14 mouse cellular contexts compared by ENCODE assay signal in genomic region chr5:124016291-124016821, GRCm38 (mm10). TPM values are rescaled to one million over a fixed set of nuclear protein-coding genes. Genes with fewer than 3 reads are reported as not detected.
DNase-seq lines count a peak whose midpoint lies in the region; ATAC-seq and TF ChIP-seq lines count a peak whose summit lies in the region.
"Had no signal": no experiment of that assay in that cellular context is flagged by ENCODE, and none has a peak within 500 bp of the region (broad histone marks: within the 10 kb centered on the region; RNA-seq: fewer than 3 reads in every experiment).

No protein-coding gene starts in this region.

- WGBS in heart, embryonic 11.5 days (ENCODE audit: insufficient replicate concordance), result 72% methylated on average over 7 of the region's 7 CpGs
- 77% methylated on average over 7 of the region's 7 CpGs for WGBS in kidney, postnatal 0 days
- 55% methylated on average over 7 of the region's 7 CpGs for WGBS in liver, embryonic 13.5 days (ENCODE audit: insufficient replicate concordance)

- no peaks in the 10 kb centered on the region for H3K9me3 ChIP-seq in heart, embryonic 11.5 days (replicated peaks; ENCODE audit: control insufficient read depth, low read length)
- no peaks in the 10 kb centered on the region for H3K9me3 ChIP-seq in kidney, postnatal 0 days (replicated peaks; ENCODE audit: low read length)
- no peaks in the 10 kb centered on the region for H3K9me3 ChIP-seq in CH12.LX (replicated peaks; ENCODE audit: low read length)
- H3K9me3 ChIP-seq in liver, embryonic 13.5 days (replicated peaks), result no peaks in the 10 kb centered on the region
- H3K9me3 ChIP-seq: limb, embryonic 12.5 days had no signal

- no peak for TF ChIP-seq EP300 in CH12.LX (IDR thresholded peaks at IDR 0.05; ENCODE audit: low read length)

- no peak for TF ChIP-seq RAD21 in CH12.LX (IDR thresholded peaks at IDR 0.05; ENCODE audit: low read depth, low read length)

- dilution Hi-C loops in CH12.LX (cut with MboI; ENCODE audit: extremely low pct_ligation_motif_present, extremely low pct_unique_long_range_greater_than_20kb, low sequenced_read_pairs), result no loop called here

- H3K4me1 ChIP-seq in heart, embryonic 11.5 days (ENCODE audit: control insufficient read depth, insufficient read depth, low read length), result peaks cover 90% of the 10 kb centered on the region
- peaks cover 47% of the 10 kb centered on the region for H3K4me1 ChIP-seq in kidney, postnatal 0 days (replicated peaks; ENCODE audit: insufficient read depth, low read length)
- peaks cover 58 to 94% of the 10 kb centered on the region in 2 experiments for H3K4me1 ChIP-seq in CH12.LX (ENCODE audit: control insufficient read depth in 1 of 2, insufficient read depth in 2 of 2)
- H3K4me1 ChIP-seq in liver, embryonic 13.5 days (replicated peaks), result peaks cover 100% of the 10 kb centered on the region

- no peak overlapping the region for H3K9ac ChIP-seq in heart, embryonic 11.5 days (ENCODE audit: low read depth, low read length)
- no peak overlapping the region for H3K9ac ChIP-seq in kidney, postnatal 0 days (ENCODE audit: low read depth, low read length)
- no peak overlapping the region for H3K9ac ChIP-seq in CH12.LX (ENCODE audit: insufficient read depth, low read depth)
- peak overlapping the region; percentile 18; the same call in 1 of the 2 replicates for H3K9ac ChIP-seq in liver, embryonic 13.5 days
- H3K9ac ChIP-seq: limb, embryonic 12.5 days had no signal

- H3K79me2 ChIP-seq in CH12.LX (replicated peaks; ENCODE audit: control insufficient read depth, extremely low read depth, insufficient read depth, poor library complexity, severe bottlenecking), result peaks cover 20% of the 10 kb centered on the region

- peak overlapping the region; percentile 79; the same call in 1 of the 2 replicates for H3K27ac ChIP-seq in heart, embryonic 11.5 days (ENCODE audit: low read depth, low read length)
- 0 out of 2 replicates have a peak overlapping the region, but pooled peaks have one; percentile 82 for H3K27ac ChIP-seq in kidney, postnatal 0 days
- no peak overlapping the region; the same call in 1 of the 2 replicates for H3K27ac ChIP-seq in CH12.LX (ENCODE audit: insufficient read depth, low read depth)
- H3K27ac ChIP-seq in liver, embryonic 13.5 days, result peak overlapping the region; percentile 13
- H3K27ac ChIP-seq: limb, embryonic 12.5 days had no signal

- H3K4me3 ChIP-seq in heart, embryonic 11.5 days (ENCODE audit: low read depth, low read length), result no peak overlapping the region
- H3K4me3 ChIP-seq in kidney, postnatal 0 days (replicated peaks; ENCODE audit: low read depth, low read length), result no peak overlapping the region
- no peak overlapping the region for H3K4me3 ChIP-seq in CH12.LX (replicated peaks in 1 of 3; ENCODE audit: low read depth in 2 of 3, low read length in 2 of 3, poor library complexity in 1 of 3)
- H3K4me3 ChIP-seq in liver, embryonic 13.5 days (replicated peaks), result no peak overlapping the region
- H3K4me3 ChIP-seq: limb, embryonic 12.5 days had no signal

- intact Hi-C loops in heart, postnatal 25 days (cut with DNase I), result loop anchor here (2.0 kb wide), 1 partner anchor 14 kb away; no protein-coding TSS in a partner anchor
- intact Hi-C loops in left cerebral cortex, postnatal 10 days (cut with DNase I), result no loop called here

- DNase-seq in heart, postnatal 25 days (ENCODE audit: low spot score), result no peak
- no peak for DNase-seq in kidney, postnatal 0 days (ENCODE audit: low spot score)
- DNase-seq in kidney, adult 11 months, result no peak
- no peak for DNase-seq in CH12.LX (ENCODE audit: extremely low read depth)
- no peak for DNase-seq in liver, embryonic 13.5 days
- DNase-seq in urinary bladder, adult 2 months (ENCODE audit: low spot score), result no peak
- no peak for DNase-seq in left cerebral cortex, postnatal 10 days (ENCODE audit: extremely low spot score in 1 of 2, low spot score in 2 of 2)
- DNase-seq: adrenal gland, postnatal 14 days; embryo, embryonic 11 days; layer of hippocampus, adult 9-11 months; right cerebral cortex, postnatal 4 days had no signal

- TF ChIP-seq CTCF in kidney, postnatal 0 days (IDR thresholded peaks at IDR 0.05; ENCODE audit: low read depth), result no peak
- TF ChIP-seq CTCF in CH12.LX (conservative IDR thresholded peaks at IDR 0.05 in 1 of 2, IDR thresholded peaks at IDR 0.05 in 1 of 2; ENCODE audit: low read depth in 2 of 2, low read length in 2 of 2), result no peak

- ATAC-seq in heart, embryonic 11.5 days (replicated peaks; ENCODE audit: insufficient number of reproducible peaks, low FRiP score, low TSS enrichment), result 0 out of 2 replicates have a peak, but pooled peaks have one; percentile 16
- no peak for ATAC-seq in kidney, postnatal 0 days (replicated peaks; ENCODE audit: low FRiP score, low read depth)
- no peak for ATAC-seq in liver, embryonic 13.5 days (ENCODE audit: low read depth)
- ATAC-seq: Patski had no signal

- no peak overlapping the region; the same call in 1 of the 2 replicates for H3K4me2 ChIP-seq in heart, embryonic 11.5 days
- H3K4me2 ChIP-seq in kidney, postnatal 0 days (ENCODE audit: low read length), result no peak overlapping the region
- H3K4me2 ChIP-seq in CH12.LX (ENCODE audit: insufficient read depth, low read depth, poor library complexity, severe bottlenecking), result no peak overlapping the region
- no peak overlapping the region for H3K4me2 ChIP-seq in liver, embryonic 13.5 days
- H3K4me2 ChIP-seq: limb, embryonic 12.5 days had no signal

- H3K27me3 ChIP-seq in heart, embryonic 11.5 days (ENCODE audit: control insufficient read depth, insufficient read depth, low read length), result no peaks in the 10 kb centered on the region
- no peaks in the 10 kb centered on the region for H3K27me3 ChIP-seq in kidney, postnatal 0 days (ENCODE audit: insufficient read depth, low read length)
- H3K27me3 ChIP-seq in CH12.LX (replicated peaks), result no peaks in the 10 kb centered on the region
- no peaks in the 10 kb centered on the region for H3K27me3 ChIP-seq in liver, embryonic 13.5 days
- H3K27me3 ChIP-seq: limb, embryonic 12.5 days; Patski had no signal

- in situ Hi-C loops in CH12.LX (cut with MboI; ENCODE audit: low pct_ligation_motif_present, low pct_unique_long_range_greater_than_20kb, low sequenced_read_pairs), result no loop called here

- TF ChIP-seq POLR2A in CH12.LX (IDR thresholded peaks at IDR 0.05; ENCODE audit: low read depth, low read length), result no peak

- no peaks in the 10 kb centered on the region for H3K36me3 ChIP-seq in heart, embryonic 11.5 days (ENCODE audit: control insufficient read depth, insufficient read depth, low read length)
- H3K36me3 ChIP-seq in kidney, postnatal 0 days (ENCODE audit: insufficient read depth, low read length), result no peaks in the 10 kb centered on the region
- H3K36me3 ChIP-seq in CH12.LX (replicated peaks in 1 of 2; ENCODE audit: control insufficient read depth in 1 of 2, insufficient read depth in 1 of 2, low read length in 1 of 2), result peaks cover 0 to 37% of the 10 kb centered on the region in 2 experiments
- peaks cover 10% of the 10 kb centered on the region; the same call in 1 of the 2 replicates for H3K36me3 ChIP-seq in liver, embryonic 13.5 days

TF ChIP-seq in CH12.LX, 34 proteins besides CTCF, POLR2A, EP300 and RAD21 (continues in another document):
- TF ChIP-seq USF2 (conservative IDR thresholded peaks at IDR 0.05; ENCODE audit: low read depth, low read length) (peak; percentile 36; the same call in 1 of the 2 replicates), ETS1 (conservative IDR thresholded peaks at IDR 0.05; ENCODE audit: low read depth, low read length) (no peak), CHD1 (IDR thresholded peaks at IDR 0.05; ENCODE audit: low read depth, low read length) (no peak), ZMIZ1 (IDR thresholded peaks at IDR 0.05; ENCODE audit: low read depth, low read length) (no peak), POLR2AphosphoS2 (IDR thresholded peaks at IDR 0.05; ENCODE audit: low read depth, low read length) (no peak), SIN3A (IDR thresholded peaks at IDR 0.05; ENCODE audit: low read length) (no peak), BHLHE40 (IDR thresholded peaks at IDR 0.05; ENCODE audit: low read depth, low read length) (peak; percentile 50), MAX (IDR thresholded peaks at IDR 0.05; ENCODE audit: low read length) (no peak), ZC3H11A (IDR thresholded peaks at IDR 0.05; ENCODE audit: low read depth, low read length) (no peak), JUND (conservative IDR thresholded peaks at IDR 0.05; ENCODE audit: low read depth, low read length) (no peak), CHD2 (IDR thresholded peaks at IDR 0.05; ENCODE audit: low read length) (no peak), NELFE (IDR thresholded peaks at IDR 0.05; ENCODE audit: low read depth, low read length) (no peak), JUN (IDR thresholded peaks at IDR 0.05; ENCODE audit: insufficient read depth, low read depth, low read length) (no peak), USF1 (IDR thresholded peaks at IDR 0.05; ENCODE audit: low read depth, low read length) (peak; percentile 57), ELF1 (IDR thresholded peaks at IDR 0.05; ENCODE audit: low read depth, low read length) (no peak), MAFK (IDR thresholded peaks at IDR 0.05; ENCODE audit: insufficient replicate concordance, low read length) (no peak), HCFC1 (IDR thresholded peaks at IDR 0.05; ENCODE audit: low read depth, low read length) (no peak)

RNA-seq across cellular contexts. Expression of gene Vps37b, which starts 15.7 kb away (rescaled TPM):
- 43.3 and 48.2 TPM in 2 replicates for polyA plus RNA-seq in heart, embryonic 11.5 days (2014; fragmentation: Nextera tagmentation; extraction: Ambion mirVana)
- 10 to 100 TPM; 18.2 to 18.6 TPM for total RNA-seq in heart, postnatal 25 days (2021)
- 30.7 and 31.7 TPM in 2 replicates for polyA plus RNA-seq in kidney, postnatal 0 days (2015; fragmentation: Nextera tagmentation; extraction: Ambion mirVana)
- total RNA-seq in CH12.LX (2012; rRNA removed), result 8.3 and 8.7 TPM in 2 replicates
- total RNA-seq in CH12.LX (2014; rRNA removed), result 10.2 and 10.6 TPM in 2 replicates
- 23.5 and 24.7 TPM in 2 replicates for polyA plus RNA-seq in CH12.LX (2012; ENCODE audit: insufficient read length, low read depth)
- polyA plus RNA-seq in liver, embryonic 13.5 days (2015; fragmentation: Nextera tagmentation; extraction: Ambion mirVana), result 16.1 and 18.0 TPM in 2 replicates
- 34.2 and 38.8 TPM in 2 replicates for polyA plus RNA-seq in urinary bladder, adult 2 months (2012; rRNA removed)
- total RNA-seq in left cerebral cortex, postnatal 10 days (2021), result 10 to 100 TPM; 42.5 to 42.6 TPM

RNA-seq across cellular contexts. Expression of gene Hip1r, which starts 42.9 kb away (rescaled TPM):
- 2.7 and 2.9 TPM in 2 replicates for polyA plus RNA-seq in heart, embryonic 11.5 days (2014; fragmentation: Nextera tagmentation; extraction: Ambion mirVana)
- total RNA-seq in heart, postnatal 25 days (2021), result 10 to 100 TPM; 13.4 to 19.0 TPM
- polyA plus RNA-seq in kidney, postnatal 0 days (2015; fragmentation: Nextera tagmentation; extraction: Ambion mirVana), result 24.8 and 28.4 TPM in 2 replicates
- total RNA-seq in CH12.LX (2012; rRNA removed) (48.4 and 49.8 TPM in 2 replicates), CH12.LX (2014; rRNA removed) (26.1 and 28.3 TPM in 2 replicates)
- 42.1 and 44.7 TPM in 2 replicates for polyA plus RNA-seq in CH12.LX (2012; ENCODE audit: insufficient read length, low read depth)
- 11.3 and 12.9 TPM in 2 replicates for polyA plus RNA-seq in liver, embryonic 13.5 days (2015; fragmentation: Nextera tagmentation; extraction: Ambion mirVana)
- 53.9 and 54.0 TPM in 2 replicates for polyA plus RNA-seq in urinary bladder, adult 2 months (2012; rRNA removed)
- 10 to 100 TPM; 82.4 to 93.4 TPM for total RNA-seq in left cerebral cortex, postnatal 10 days (2021)
